Mouse (Mus musculus) cortical plate, adult 2 months (tissue): Measurements from ENCODE around the gene Naa80.

ENCODE experiments used
- CTCF ChIP-seq: fragments of 200-500 bp; IDR thresholded peaks from 2 replicates; pipeline ENCODE4 v1.5.1; 2011; ENCODE audit warnings: mild to moderate bottlenecking, control low read depth, low read length; ENCODE audit not compliant: insufficient read depth; ENCODE audit errors: extremely low read depth
- POLR2A ChIP-seq: fragments of 200-500 bp; IDR thresholded peaks from 2 replicates; pipeline ENCODE4 v1.6.1; 2011; ENCODE audit warnings: mild to moderate bottlenecking, low read length, control low read depth; ENCODE audit not compliant: insufficient read depth; ENCODE audit errors: extremely low read depth

- no peak for TF ChIP-seq CTCF
- TF ChIP-seq POLR2A, result no peak
Measured at GRCm38 (mm10) chr9:107601275-107601674, 22.6 kb downstream of the Naa80 start.
